Mouse (Mus musculus) heart, embryonic 12.5 days (tissue): ENCODE data around the gene Fam126a. TPM values are rescaled to one million over a fixed set of nuclear protein-coding genes. Genes with fewer than 3 reads are reported as not detected.

ENCODE experiments used
- ATAC-seq: fragments of 200-750 bp; cut with Nextera tagmentation; 2 replicates; pipeline ENCODE4 v1.8.0; 2017; ENCODE audit warnings: moderate TSS enrichment, moderate library complexity; ENCODE audit not compliant: insufficient number of reproducible peaks, low FRiP score
- H3K27ac ChIP-seq: fragments of 300-500 bp; sonication (generic); 2 replicates; pipeline ENCODE4 v1.5.1; 2016; ENCODE audit warnings: mild to moderate bottlenecking, moderate library complexity; ENCODE audit not compliant: poor library complexity, severe bottlenecking
- H3K27me3 ChIP-seq: fragments of 300-500 bp; sonication (generic); replicated peaks from 2 replicates; pipeline ENCODE4 v1.6.1; 2016; ENCODE audit warnings: mild to moderate bottlenecking, moderate library complexity
- H3K36me3 ChIP-seq: fragments of 300-500 bp; sonication (generic); 2 replicates; pipeline ENCODE4 v1.6.1; 2016; ENCODE audit warnings: mild to moderate bottlenecking, moderate library complexity
- H3K4me1 ChIP-seq: fragments of 300-500 bp; sonication (generic); replicated peaks from 2 replicates; pipeline ENCODE4 v1.6.1; 2016; ENCODE audit warnings: mild to moderate bottlenecking
- H3K4me2 ChIP-seq: fragments of 300-500 bp; sonication (generic); 2 replicates; pipeline ENCODE4 v1.6.1; 2016; ENCODE audit warnings: mild to moderate bottlenecking, moderate library complexity
- H3K4me3 ChIP-seq: fragments of 300-500 bp; sonication (generic); 2 replicates; pipeline ENCODE4 v1.5.1; 2016; ENCODE audit warnings: mild to moderate bottlenecking
- H3K9ac ChIP-seq: fragments of 300-500 bp; sonication (generic); 2 replicates; pipeline ENCODE4 v1.6.1; 2016; ENCODE audit warnings: mild to moderate bottlenecking, moderate library complexity
- H3K9me3 ChIP-seq: fragments of 300-500 bp; sonication (generic); replicated peaks from 2 replicates; pipeline ENCODE4 v1.6.1; 2016; ENCODE audit warnings: mild to moderate bottlenecking, moderate library complexity
- WGBS: fragments of 180-500 bp; shearing (Covaris S2); methylation state at CpG from one replicate; pipeline ENCODE4 v1.1.7; 2016; 5-methylcytosine and 5-hydroxymethylcytosine counted together
- polyA plus RNA-seq: library from polyadenylated mRNA; unstranded; fragments of >200 nt; fragmentation: Nextera tagmentation; extraction: Ambion mirVana; gene quantifications from 2 replicates; pipeline ENCODE4 v1.2.1, GENCODE M21; 2016

Gene Fam126a
- polyA plus RNA-seq, result 51.5 and 51.7 TPM in 2 replicates

GRCm38 (mm10) chr5:24030579-24030969 lies at the start of gene Fam126a:
Gene Fam126a, minus strand, starts transcription at chr5:24030690.
- H3K4me2 ChIP-seq, result peak within 1 kb of the TSS; percentile 77
- no peaks in the 10 kb centered on the region for H3K9me3 ChIP-seq
- no peaks in the 10 kb centered on the region for H3K27me3 ChIP-seq
- peaks cover 8% of the 10 kb centered on the region for H3K36me3 ChIP-seq
- H3K27ac ChIP-seq, result peak within 1 kb of the TSS; percentile 92
- H3K4me1 ChIP-seq, result peaks cover 5% of the 10 kb centered on the region; the same call in 1 of the 2 replicates
- peak within 1 kb of the TSS; percentile 97 for H3K9ac ChIP-seq
- 0% methylated on average over 16 of the region's 16 CpGs for WGBS
- peak within 1 kb of the TSS; percentile 91 for H3K4me3 ChIP-seq
- ATAC-seq, result peak; percentile 100

GRCm38 (mm10) chr5:24078420-24079179 lies 48.1 kb upstream of the Fam126a start:
- ATAC-seq, result no peak
- WGBS, result 82% methylated on average over 7 of the region's 7 CpGs

GRCm38 (mm10) chr5:24077739-24078306 lies 47.3 kb upstream of the Fam126a start:
- ATAC-seq, result no peak
- peak overlapping the region; percentile 32 for H3K4me3 ChIP-seq
- no peak overlapping the region for H3K27ac ChIP-seq
- no peaks in the 10 kb centered on the region for H3K9me3 ChIP-seq
- H3K27me3 ChIP-seq, result no peaks in the 10 kb centered on the region
- H3K36me3 ChIP-seq, result no peaks in the 10 kb centered on the region
- H3K9ac ChIP-seq, result no peak overlapping the region
- WGBS, result 21% methylated on average over 7 of the region's 7 CpGs
- H3K4me1 ChIP-seq, result peaks cover 2% of the 10 kb centered on the region; the same call in 1 of the 2 replicates
- H3K4me2 ChIP-seq, result peak overlapping the region; percentile 51

More at GRCm38 (mm10) chr5:24078420-24079179, 48.1 kb upstream of the Fam126a start:
- Histone ChIP-seq H3K27ac (no peak overlapping the region), H3K36me3 (no peaks in the 10 kb centered on the region), H3K4me2 (no peak overlapping the region), H3K4me3 (no peak overlapping the region), H3K9me3 (no peaks in the 10 kb centered on the region), H3K27me3 (no peaks in the 10 kb centered on the region), H3K9ac (no peak overlapping the region), H3K4me1 (peaks cover 2% of the 10 kb centered on the region; the same call in 1 of the 2 replicates)

- under 1% methylated on average over 14 of the region's 15 CpGs for WGBS
- Histone ChIP-seq H3K36me3 (no peaks in the 10 kb centered on the region), H3K27me3 (no peaks in the 10 kb centered on the region), H3K4me3 (peak overlapping the region; percentile 32), H3K27ac (no peak overlapping the region), H3K9ac (peak overlapping the region; percentile 34; the same call in 1 of the 2 replicates), H3K4me2 (peak overlapping the region; percentile 51), H3K9me3 (no peaks in the 10 kb centered on the region), H3K4me1 (peaks cover 2% of the 10 kb centered on the region; the same call in 1 of the 2 replicates)
- ATAC-seq, result peak; percentile 61
Observed at GRCm38 (mm10) chr5:24076986-24077718, 46.7 kb upstream of the Fam126a start.

GRCm38 (mm10) chr5:24072031-24072430 lies 41.5 kb upstream of the Fam126a start:
- H3K27me3 ChIP-seq, result no peaks in the 10 kb centered on the region
- ATAC-seq, result no peak
- no peaks in the 10 kb centered on the region for H3K36me3 ChIP-seq
- WGBS, result 64% methylated on average over 6 of the region's 6 CpGs
- no peaks in the 10 kb centered on the region; the same call in 1 of the 2 replicates for H3K4me1 ChIP-seq
- H3K4me3 ChIP-seq, result no peak overlapping the region
- no peak overlapping the region; the same call in 1 of the 2 replicates for H3K27ac ChIP-seq
- H3K4me2 ChIP-seq, result no peak overlapping the region
- no peaks in the 10 kb centered on the region for H3K9me3 ChIP-seq
- no peak overlapping the region for H3K9ac ChIP-seq

GRCm38 (mm10) chr5:24068955-24069354 lies 38.5 kb upstream of the Fam126a start:
- H3K36me3 ChIP-seq, result no peaks in the 10 kb centered on the region
- no peak overlapping the region for H3K27ac ChIP-seq
- no peaks in the 10 kb centered on the region for H3K27me3 ChIP-seq
- WGBS, result 67% methylated on average over 6 of the region's 6 CpGs
- H3K9me3 ChIP-seq, result no peaks in the 10 kb centered on the region
- H3K4me3 ChIP-seq, result no peak overlapping the region
- H3K9ac ChIP-seq, result no peak overlapping the region
- ATAC-seq, result no peak
- H3K4me2 ChIP-seq, result no peak overlapping the region
- H3K4me1 ChIP-seq, result no peaks in the 10 kb centered on the region

- Histone ChIP-seq H3K27me3 (no peaks in the 10 kb centered on the region), H3K4me2 (no peak overlapping the region), H3K36me3 (no peaks in the 10 kb centered on the region), H3K9me3 (no peaks in the 10 kb centered on the region), H3K27ac (no peak overlapping the region), H3K4me1 (0 out of 2 replicates have a peak, but pooled peaks cover 4% of the 10 kb centered on the region), H3K9ac (no peak overlapping the region), H3K4me3 (no peak overlapping the region)
- ATAC-seq, result no peak
- 54% methylated on average over 4 of the region's 4 CpGs for WGBS
Observed at GRCm38 (mm10) chr5:24063545-24063944, 33.1 kb upstream of the Fam126a start.

GRCm38 (mm10) chr5:24063034-24063433 lies 32.5 kb upstream of the Fam126a start:
- ATAC-seq, result no peak
- Histone ChIP-seq H3K4me1 (0 out of 2 replicates have a peak, but pooled peaks cover 4% of the 10 kb centered on the region), H3K9me3 (no peaks in the 10 kb centered on the region), H3K4me2 (no peak overlapping the region), H3K9ac (no peak overlapping the region), H3K27ac (no peak overlapping the region), H3K27me3 (no peaks in the 10 kb centered on the region), H3K36me3 (no peaks in the 10 kb centered on the region), H3K4me3 (no peak overlapping the region)
- WGBS, result 74% methylated on average over 6 of the region's 6 CpGs

GRCm38 (mm10) chr5:24060949-24061348 lies 30.5 kb upstream of the Fam126a start:
- Histone ChIP-seq H3K9me3 (no peaks in the 10 kb centered on the region; the same call in 1 of the 2 replicates), H3K36me3 (no peaks in the 10 kb centered on the region), H3K27ac (no peak overlapping the region), H3K4me3 (no peak overlapping the region), H3K4me1 (0 out of 2 replicates have a peak, but pooled peaks cover 4% of the 10 kb centered on the region), H3K9ac (no peak overlapping the region), H3K4me2 (no peak overlapping the region), H3K27me3 (no peaks in the 10 kb centered on the region)
- WGBS, result 64% methylated on average over 3 of the region's 3 CpGs
- ATAC-seq, result no peak

- no peak for ATAC-seq
- H3K4me3 ChIP-seq, result no peak overlapping the region
- WGBS, result 63% methylated on average over 3 of the region's 3 CpGs
Observed at GRCm38 (mm10) chr5:24057592-24057991, 27.1 kb upstream of the Fam126a start.

GRCm38 (mm10) chr5:24056865-24057264 lies 26.4 kb upstream of the Fam126a start:
- ATAC-seq, result no peak
- no peak overlapping the region for H3K27ac ChIP-seq

More at GRCm38 (mm10) chr5:24057592-24057991, 27.1 kb upstream of the Fam126a start:
- Histone ChIP-seq H3K27ac (no peak overlapping the region), H3K9me3 (peaks cover 5% of the 10 kb centered on the region), H3K4me1 (peaks cover 10% of the 10 kb centered on the region), H3K4me2 (no peak overlapping the region), H3K27me3 (no peaks in the 10 kb centered on the region), H3K36me3 (no peaks in the 10 kb centered on the region), H3K9ac (no peak overlapping the region)

More at GRCm38 (mm10) chr5:24056865-24057264, 26.4 kb upstream of the Fam126a start:
- WGBS, result 88% methylated on average over 2 of the region's 2 CpGs
- H3K36me3 ChIP-seq, result no peaks in the 10 kb centered on the region
- H3K4me2 ChIP-seq, result no peak overlapping the region
- H3K4me3 ChIP-seq, result no peak overlapping the region
- H3K27me3 ChIP-seq, result no peaks in the 10 kb centered on the region
- no peak overlapping the region for H3K9ac ChIP-seq
- H3K4me1 ChIP-seq, result peaks cover 14% of the 10 kb centered on the region
- H3K9me3 ChIP-seq, result peaks cover 5% of the 10 kb centered on the region
